Mouse (Mus musculus): ENCODE results near the gene Serhl.

GRCm38 (mm10) chr15:83165526-83166315, 76.4 kb downstream of the Serhl start:
- TF ChIP-seq POLR2A (IDR thresholded peaks at IDR 0.05; ENCODE audit: low read depth, low read length) = no peak
- no peak for TF ChIP-seq CTCF (IDR thresholded peaks at IDR 0.05; ENCODE audit: extremely low read depth, insufficient read length, insufficient replicate concordance, low read depth, low read length)

Measured in small intestine, adult 2 months (tissue).